Mouse (Mus musculus) cerebellum, adult 11 months (tissue): ENCODE data around the gene Cit.

Experiments used
- DNase-seq: peaks from one replicate; pipeline ENCODE4 v3.0.0; 2022

Gene Cit

GRCm38 (mm10) chr5:115852431-115852830, 7.4 kb downstream of the Cit start:
- DNase-seq, result no peak

- no peak for DNase-seq
These were observed 8.6 kb downstream of the Cit start for GRCm38 (mm10) chr5:115853691-115854090.

GRCm38 (mm10) chr5:115854370-115854769, 9.3 kb downstream of the Cit start:
- no peak for DNase-seq

DNA sequence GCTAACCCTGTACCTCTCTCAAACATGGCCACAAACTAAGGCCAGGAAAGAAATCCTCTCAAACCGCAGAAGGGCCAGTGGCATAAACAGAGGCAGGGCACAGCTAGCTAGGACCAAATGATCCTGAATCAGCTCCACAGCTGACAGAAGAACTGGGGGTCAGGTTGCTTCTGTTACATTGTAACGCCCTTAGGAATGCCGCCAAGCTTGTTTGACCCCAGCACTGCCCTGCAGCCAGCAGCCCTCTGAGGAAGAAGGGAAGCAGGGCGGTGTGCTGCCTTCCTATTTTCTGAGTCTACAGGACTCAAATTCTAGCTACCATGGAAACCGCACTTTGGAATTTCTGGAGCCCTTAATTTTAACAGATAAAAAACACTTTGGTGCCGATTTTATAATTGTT, 13.6 kb downstream of the Cit start:
- no peak for DNase-seq

- DNase-seq, result no peak
These were observed 14.4 kb downstream of the Cit start for GRCm38 (mm10) chr5:115859461-115859860.

- no peak for DNase-seq
These were observed 16.9 kb downstream of the Cit start for GRCm38 (mm10) chr5:115861991-115862390.

- no peak for DNase-seq
These were observed 17.4 kb downstream of the Cit start for GRCm38 (mm10) chr5:115862439-115862838.

- DNase-seq, result no peak
These were observed 21.2 kb downstream of the Cit start for GRCm38 (mm10) chr5:115866296-115866695.

DNA sequence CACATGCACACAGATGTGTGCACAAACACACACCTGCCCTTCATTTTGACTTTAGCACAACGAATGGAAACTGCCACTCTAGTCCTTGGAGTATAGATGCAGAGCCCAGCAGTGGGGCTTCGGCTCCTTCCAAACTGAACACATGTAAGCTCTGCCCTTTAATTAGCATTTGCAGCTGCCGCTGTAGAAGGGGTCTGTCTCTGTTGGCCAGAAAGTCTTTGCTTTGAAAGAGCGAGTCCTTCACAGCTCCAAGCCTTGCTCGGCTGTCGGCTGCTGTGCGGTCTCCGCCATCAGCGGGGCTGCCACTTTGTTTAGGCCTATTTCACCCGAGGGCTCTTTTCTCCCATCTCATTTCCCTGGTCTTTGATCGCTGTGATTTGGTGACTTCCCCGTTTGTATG, 23.5 kb downstream of the Cit start:
- no peak for DNase-seq

- no peak for DNase-seq
These were observed 24.1 kb downstream of the Cit start for GRCm38 (mm10) chr5:115869198-115869597.

DNA sequence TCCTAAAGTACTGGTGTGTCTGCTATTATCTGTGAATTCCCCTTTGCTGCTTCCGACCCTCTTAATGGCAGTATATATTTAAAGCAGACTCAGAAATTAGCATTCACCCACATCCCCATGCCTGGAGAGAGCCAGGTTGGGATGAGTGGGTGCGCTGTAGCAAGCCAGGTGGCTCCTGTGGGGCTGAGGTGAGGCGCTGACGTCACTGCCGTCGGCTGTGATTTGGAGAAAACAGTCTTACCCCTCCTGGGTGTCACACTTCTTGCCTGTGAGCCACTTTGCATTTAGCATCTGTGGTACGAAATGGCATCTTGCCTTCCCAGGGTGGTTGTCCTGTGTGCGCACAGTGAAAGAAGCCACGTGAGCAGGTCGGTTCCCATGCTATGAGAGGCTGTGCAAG, 26.1 kb downstream of the Cit start:
- no peak for DNase-seq

GRCm38 (mm10) chr5:115872106-115872505, 27.0 kb downstream of the Cit start:
- DNase-seq, result no peak

- no peak for DNase-seq
These were observed 27.9 kb downstream of the Cit start for GRCm38 (mm10) chr5:115872956-115873355.

DNA sequence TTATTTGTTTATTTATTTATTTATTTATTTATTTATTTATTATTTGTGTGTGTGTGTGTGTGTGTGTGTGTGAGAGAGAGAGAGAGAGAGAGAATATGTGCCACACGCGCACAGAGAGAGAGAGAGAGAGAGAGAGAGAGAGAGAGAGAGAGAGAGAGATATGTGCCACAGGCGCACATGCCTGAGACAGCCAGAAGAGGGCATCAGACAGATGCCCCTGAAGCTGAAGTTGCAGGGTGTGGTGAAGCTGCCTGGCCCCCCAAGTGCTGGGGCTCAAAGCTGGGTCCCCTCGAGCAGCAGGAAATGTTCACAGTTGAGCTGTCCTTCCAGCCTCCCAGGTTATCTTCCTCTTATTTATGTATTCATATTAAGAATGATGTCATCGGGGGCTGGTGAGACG, 32.3 kb downstream of the Cit start:
- no peak for DNase-seq

- no peak for DNase-seq
These were observed 37.1 kb downstream of the Cit start for GRCm38 (mm10) chr5:115882165-115882564.

DNA sequence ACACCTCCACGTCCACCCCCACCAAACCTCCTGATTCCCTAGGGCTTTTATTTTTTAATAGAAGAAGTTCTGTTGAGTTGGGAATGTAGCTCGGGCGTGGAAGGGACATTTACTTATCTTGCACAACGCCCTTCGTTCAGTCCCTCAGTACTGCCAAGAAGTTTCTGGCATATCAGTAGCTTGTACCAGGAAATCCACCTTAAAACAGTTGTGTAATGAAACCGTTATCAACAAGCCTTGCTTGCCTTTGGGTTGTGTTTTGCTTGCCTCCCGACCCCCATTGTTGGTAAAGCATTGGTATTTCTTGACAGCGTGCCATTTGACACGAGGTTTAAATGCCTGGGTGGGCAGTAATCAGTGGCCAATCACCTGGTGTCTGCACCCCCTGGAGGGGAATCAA, 39.4 kb downstream of the Cit start:
- no peak for DNase-seq

GRCm38 (mm10) chr5:115893772-115894171, 48.7 kb downstream of the Cit start:
- DNase-seq, result no peak

DNA sequence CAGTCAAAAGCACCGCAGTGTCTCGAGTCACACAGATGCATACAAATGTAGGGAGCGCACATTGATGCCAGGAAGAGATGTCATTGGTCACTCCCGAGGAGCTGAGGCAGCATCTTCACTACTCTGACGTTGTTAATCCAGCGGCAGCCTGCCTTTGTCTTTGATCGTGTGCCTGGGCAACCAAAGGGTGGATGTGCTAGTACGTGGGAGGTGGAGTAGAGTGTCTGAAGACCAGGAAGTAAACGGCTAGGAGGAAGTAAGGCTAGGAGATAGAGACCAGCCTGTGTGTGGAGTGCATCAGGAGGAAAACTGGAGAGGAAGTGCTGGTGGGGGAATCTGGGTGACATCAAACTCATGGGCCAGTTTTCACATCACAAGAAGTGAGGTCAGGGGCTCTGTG, 52.0 kb downstream of the Cit start:
- no peak for DNase-seq

DNA sequence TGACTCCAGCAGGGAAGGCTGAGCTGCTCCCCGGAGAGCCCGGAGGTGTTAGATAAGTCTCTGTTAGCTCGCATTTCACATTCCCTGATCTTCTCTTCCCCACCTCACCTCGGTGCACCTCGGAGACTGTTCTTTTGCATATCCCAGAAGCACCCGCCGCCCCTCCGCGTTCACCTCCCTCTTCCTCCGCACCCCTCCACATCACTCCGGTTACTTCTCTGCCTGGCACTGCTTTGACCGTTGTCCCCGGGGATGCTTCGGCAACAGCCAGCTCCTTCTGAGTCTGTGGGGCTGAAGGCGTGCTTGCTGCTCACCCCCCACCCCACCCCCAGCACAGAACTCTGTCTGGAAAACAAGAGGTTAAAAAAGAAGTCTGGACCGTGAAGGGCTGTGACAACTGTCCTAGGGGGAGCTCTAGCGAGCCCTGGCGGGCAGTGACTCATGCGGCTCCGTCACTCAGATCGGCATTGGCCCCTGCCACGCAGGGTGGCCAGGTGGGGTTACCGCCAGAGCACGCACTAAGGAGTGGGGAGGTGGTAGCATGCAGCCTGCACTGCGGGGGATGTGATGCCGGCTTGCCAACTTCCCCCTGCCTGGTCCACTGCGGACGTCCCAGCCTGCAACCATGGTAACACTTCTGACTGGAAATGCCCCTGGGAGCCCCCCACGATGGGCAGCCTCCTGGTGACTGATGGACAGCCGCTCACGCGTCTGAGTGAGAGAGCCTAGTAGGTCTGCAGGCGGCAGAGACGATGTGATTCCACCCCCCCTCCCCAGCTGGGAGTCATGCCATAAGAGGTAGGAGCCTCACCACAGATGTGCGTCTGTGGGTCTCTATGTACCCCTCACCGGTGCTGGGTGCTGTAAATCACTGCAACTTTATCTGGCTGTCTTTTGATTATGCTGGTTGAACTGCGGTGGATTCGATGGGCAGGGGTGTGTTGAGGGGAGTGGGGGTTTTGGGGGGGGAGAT, 62.2 kb downstream of the Cit start:
- peak; percentile 74 for DNase-seq

GRCm38 (mm10) chr5:115908251-115908650, 63.2 kb downstream of the Cit start:
- DNase-seq, result peak; percentile 53

GRCm38 (mm10) chr5:115908699-115909098, 63.6 kb downstream of the Cit start:
- no peak for DNase-seq

- DNase-seq, result peak; percentile 55
These were observed 64.0 kb downstream of the Cit start for GRCm38 (mm10) chr5:115909106-115909505.

- DNase-seq, result no peak
These were observed 65.4 kb downstream of the Cit start for GRCm38 (mm10) chr5:115910491-115910890.

DNA sequence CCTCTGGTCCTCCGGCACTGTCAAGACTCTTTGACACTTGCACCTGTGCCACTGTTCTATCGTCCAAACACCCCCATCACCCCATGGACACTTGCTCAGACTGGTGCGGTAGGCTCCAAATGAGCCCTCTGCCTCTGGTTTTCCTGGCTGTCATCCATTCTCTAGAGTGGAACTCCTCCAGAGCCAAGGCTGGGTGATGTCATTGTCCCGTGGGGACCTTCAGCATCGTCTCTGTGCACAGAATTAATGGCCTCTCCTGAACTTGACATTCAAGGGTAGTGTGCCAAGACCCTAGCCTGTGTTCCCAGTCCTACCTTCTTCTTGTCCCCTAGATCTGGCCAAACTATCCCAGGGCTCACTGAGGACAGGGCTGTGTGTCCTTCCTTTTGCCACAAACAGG, 70.4 kb downstream of the Cit start:
- DNase-seq, result no peak

- DNase-seq, result no peak
These were observed 72.9 kb downstream of the Cit start for GRCm38 (mm10) chr5:115917960-115918359.
